Mouse (Mus musculus) small intestine, adult 10 weeks (tissue): Measurements from ENCODE around the gene Tmem163. TPM values are rescaled to one million over a fixed set of nuclear protein-coding genes. Genes with fewer than 3 reads are reported as not detected.

ENCODE experiments used
- polyA plus RNA-seq: library from polyadenylated mRNA; stranded (reverse); fragments of 350-450 nt; fragmentation: Illumina TruSeq; extraction: RNeasy Lipid Tissue Mini Kit (QIAGEN cat#74804); gene quantifications from one replicate; pipeline ENCODE4 v1.2.3, GENCODE M21; 2014; ENCODE audit warnings: low replicate concordance

Gene Tmem163
- polyA plus RNA-seq = 0.30 TPM

DNA sequence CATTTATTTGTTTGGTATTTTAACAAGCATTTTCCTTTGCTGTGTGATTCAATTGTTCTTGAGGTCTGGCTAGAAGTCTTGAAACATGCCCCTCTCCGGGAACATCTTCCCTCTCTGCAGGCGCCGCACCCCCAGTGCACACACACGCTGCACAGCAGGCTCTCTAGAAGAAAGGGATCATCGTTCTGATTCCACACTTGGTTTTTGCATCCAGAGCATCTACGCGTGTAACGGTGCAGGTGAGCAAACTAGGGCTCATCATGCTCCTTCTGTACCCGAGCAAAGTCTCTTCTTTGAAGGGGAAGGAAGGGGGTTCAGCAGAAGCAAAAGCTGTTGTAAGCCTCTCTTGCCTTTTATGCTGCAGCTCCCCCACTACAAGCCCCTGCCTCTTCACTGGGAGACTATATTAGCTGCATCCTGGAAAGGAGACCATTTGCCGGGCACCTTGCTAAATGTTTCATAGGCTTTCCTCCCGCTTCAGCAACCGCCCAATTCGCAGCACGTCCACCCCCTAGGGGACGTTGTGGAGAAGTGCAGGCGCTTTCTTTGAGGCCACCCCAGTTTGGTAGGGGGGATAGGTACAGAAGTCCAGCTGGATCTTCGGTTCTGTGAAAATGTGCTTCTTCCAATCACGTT is at the start of gene Tmem163:
Gene Tmem163 (minus strand): TSS at position 51 of the 636 bp plus-strand sequence.

DNA sequence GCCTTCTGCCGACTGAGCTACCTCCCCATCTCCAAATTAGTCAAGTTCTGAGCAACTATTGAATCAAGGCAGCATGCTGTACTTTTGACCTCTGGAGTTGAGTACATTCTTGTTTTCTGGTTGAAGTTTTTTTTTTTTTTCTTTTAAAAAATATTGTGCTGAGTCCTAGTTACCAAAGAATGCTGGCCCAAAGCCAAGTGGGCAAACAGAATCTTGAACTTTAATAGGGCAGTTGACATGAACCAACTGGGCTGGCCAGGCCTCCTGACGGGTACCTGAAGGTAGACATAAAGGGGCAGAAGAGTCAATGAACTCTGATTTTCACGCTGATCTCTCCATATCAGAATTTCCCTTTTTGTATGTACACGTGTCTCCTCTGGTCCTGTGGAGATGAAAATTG is 49.7 kb upstream of the Tmem163 start, which contains the start of gene Acmsd:
Gene Acmsd (plus strand): TSS at position 318 of the 400 bp plus-strand sequence.

Other genes with a start within 250 kb of the Tmem163 start
- not detected for gene Acmsd, start 49.9 kb upstream of the Tmem163 start, polyA plus RNA-seq
- gene Ccnt2, start 94.6 kb upstream of the Tmem163 start, polyA plus RNA-seq = 53.6 TPM
- not detected for gene Map3k19, start 175.5 kb upstream of the Tmem163 start, polyA plus RNA-seq
- gene Rab3gap1, start 189.2 kb upstream of the Tmem163 start, polyA plus RNA-seq = 34.7 TPM